Mouse (Mus musculus): Measurements from ENCODE around the gene Metap1d. TPM values are rescaled to one million over a fixed set of nuclear protein-coding genes. Genes with fewer than 3 reads are reported as not detected.

Gene Metap1d
- polyA plus RNA-seq, 1 experiment from 2014 or later: 17.0 TPM

GRCm38 (mm10) chr2:71528714-71529510, 75.8 kb downstream of the Metap1d start:
- peak; percentile 33; the same call in 1 of the 2 replicates for ATAC-seq (ENCODE audit: low FRiP score, low TSS enrichment)
- Histone ChIP-seq H3K27me3 (ENCODE audit: control insufficient read depth, insufficient read depth, low read length) (peaks cover 59% of the 10 kb centered on the region), H3K27ac (replicated peaks) (no peak overlapping the region), H3K4me2 (replicated peaks; ENCODE audit: low read depth) (peak overlapping the region; percentile 68), H3K36me3 (ENCODE audit: control insufficient read depth, insufficient read depth, low read length) (no peaks in the 10 kb centered on the region), H3K9me3 (ENCODE audit: control insufficient read depth, low read length) (no peaks in the 10 kb centered on the region), H3K4me1 (replicated peaks; ENCODE audit: control insufficient read depth, insufficient read depth) (peaks cover 4% of the 10 kb centered on the region; the same call in 1 of the 2 replicates), H3K4me3 (ENCODE audit: low read depth, low read length) (peak overlapping the region; percentile 45), H3K9ac (ENCODE audit: low read length) (peak overlapping the region; percentile 47)
- peak; percentile 29 for DNase-seq (ENCODE audit: low spot score)
- WGBS: under 1% methylated on average over 50 of the region's 57 CpGs
- TF ChIP-seq EP300 (optimal IDR thresholded peaks at IDR 0.05) (no peak), CTCF (IDR thresholded peaks at IDR 0.05; ENCODE audit: low read depth) (no peak)

- peak; percentile 79 for DNase-seq (ENCODE audit: low spot score)
- TF ChIP-seq CTCF (IDR thresholded peaks at IDR 0.05; ENCODE audit: low read depth): no peak
- no peak for TF ChIP-seq EP300 (optimal IDR thresholded peaks at IDR 0.05)
- WGBS: 1% methylated on average over 60 of the region's 60 CpGs
- H3K4me1 ChIP-seq (replicated peaks; ENCODE audit: control insufficient read depth, insufficient read depth): peaks cover 4% of the 10 kb centered on the region; the same call in 1 of the 2 replicates
- H3K9me3 ChIP-seq (ENCODE audit: control insufficient read depth, low read length): no peaks in the 10 kb centered on the region
- H3K36me3 ChIP-seq (ENCODE audit: control insufficient read depth, insufficient read depth, low read length): no peaks in the 10 kb centered on the region
- peaks cover 63% of the 10 kb centered on the region for H3K27me3 ChIP-seq (ENCODE audit: control insufficient read depth, insufficient read depth, low read length)
- peak; percentile 87 for ATAC-seq (ENCODE audit: low FRiP score, low TSS enrichment)
- H3K4me2 ChIP-seq (replicated peaks; ENCODE audit: low read depth): peak overlapping the region; percentile 68
- peak overlapping the region; percentile 47 for H3K9ac ChIP-seq (ENCODE audit: low read length)
- H3K4me3 ChIP-seq (ENCODE audit: low read depth, low read length): peak overlapping the region; percentile 45
- H3K27ac ChIP-seq (replicated peaks): no peak overlapping the region; the same call in 1 of the 2 replicates
Observed at GRCm38 (mm10) chr2:71529511-71530351, 76.7 kb downstream of the Metap1d start.

DNA sequence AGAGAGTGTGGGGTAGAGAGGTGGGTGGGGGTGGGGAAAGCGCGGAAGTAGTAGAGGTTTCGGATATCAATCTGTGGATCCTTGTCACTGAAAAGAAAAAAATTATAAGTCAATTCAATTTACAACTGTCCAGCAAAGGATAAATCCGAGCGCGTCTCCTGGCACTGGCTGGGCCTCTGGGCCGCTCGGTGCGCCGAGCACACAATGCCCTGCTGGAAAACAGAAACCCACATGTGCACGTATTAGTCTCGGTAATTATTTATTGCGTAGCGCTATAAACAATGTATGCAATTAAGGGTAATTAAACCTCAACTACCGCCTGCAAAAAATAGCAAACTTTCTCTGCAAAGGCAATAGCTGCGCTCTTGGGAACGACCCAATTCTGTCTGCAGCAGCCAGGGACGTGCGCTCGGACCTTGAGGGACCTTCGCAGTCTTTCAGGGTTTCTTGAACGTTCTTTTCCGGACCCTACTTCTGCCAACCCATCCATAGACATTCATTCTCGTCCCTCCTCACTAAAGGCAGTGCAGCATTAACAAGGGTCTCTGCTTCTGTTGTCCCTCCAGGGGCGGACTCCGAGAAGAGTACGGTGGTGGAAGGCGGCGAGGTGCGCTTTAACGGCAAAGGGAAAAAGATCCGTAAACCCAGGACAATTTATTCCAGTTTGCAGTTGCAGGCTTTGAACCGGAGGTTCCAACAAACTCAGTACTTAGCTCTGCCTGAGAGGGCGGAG, 77.5 kb downstream of the Metap1d start:
- Histone ChIP-seq H3K9me3 (ENCODE audit: control insufficient read depth, low read length) (no peaks in the 10 kb centered on the region), H3K4me1 (replicated peaks; ENCODE audit: control insufficient read depth, insufficient read depth) (peaks cover 4% of the 10 kb centered on the region; the same call in 1 of the 2 replicates), H3K9ac (ENCODE audit: low read length) (no peak overlapping the region), H3K4me3 (ENCODE audit: low read depth, low read length) (peak overlapping the region; percentile 45), H3K4me2 (replicated peaks; ENCODE audit: low read depth) (no peak overlapping the region), H3K27ac (replicated peaks) (no peak overlapping the region), H3K27me3 (ENCODE audit: control insufficient read depth, insufficient read depth, low read length) (peaks cover 64% of the 10 kb centered on the region), H3K36me3 (ENCODE audit: control insufficient read depth, insufficient read depth, low read length) (no peaks in the 10 kb centered on the region)
- no peak for DNase-seq (ENCODE audit: low spot score)
- no peak for ATAC-seq (ENCODE audit: low FRiP score, low TSS enrichment)
- TF ChIP-seq CTCF (IDR thresholded peaks at IDR 0.05; ENCODE audit: low read depth) (no peak), EP300 (optimal IDR thresholded peaks at IDR 0.05) (no peak)
- WGBS: 2% methylated on average over 34 of the region's 34 CpGs

- Histone ChIP-seq H3K27ac (replicated peaks) (no peak overlapping the region), H3K27me3 (ENCODE audit: control insufficient read depth, insufficient read depth, low read length) (peaks cover 62% of the 10 kb centered on the region), H3K9me3 (ENCODE audit: control insufficient read depth, low read length) (no peaks in the 10 kb centered on the region), H3K4me2 (replicated peaks; ENCODE audit: low read depth) (no peak overlapping the region), H3K9ac (ENCODE audit: low read length) (no peak overlapping the region), H3K4me1 (replicated peaks; ENCODE audit: control insufficient read depth, insufficient read depth) (peaks cover 4% of the 10 kb centered on the region; the same call in 1 of the 2 replicates), H3K36me3 (ENCODE audit: control insufficient read depth, insufficient read depth, low read length) (no peaks in the 10 kb centered on the region), H3K4me3 (ENCODE audit: low read depth, low read length) (no peak overlapping the region)
- TF ChIP-seq EP300 (optimal IDR thresholded peaks at IDR 0.05) (no peak), CTCF (IDR thresholded peaks at IDR 0.05; ENCODE audit: low read depth) (no peak)
- ATAC-seq (ENCODE audit: low FRiP score, low TSS enrichment) (no peak), DNase-seq (ENCODE audit: low spot score) (no peak)
- WGBS: 4% methylated on average over 12 of the region's 12 CpGs
Observed at GRCm38 (mm10) chr2:71531124-71531590, 78.1 kb downstream of the Metap1d start.

All from stomach, postnatal 0 days (tissue).